Mouse (Mus musculus): Measurements from ENCODE around the gene Uba7. TPM values are rescaled to one million over a fixed set of nuclear protein-coding genes. Genes with fewer than 3 reads are reported as not detected.

Gene Uba7
- 108 and 109 TPM in 2 replicates for polyA plus RNA-seq (2012; rRNA removed)

DNA sequence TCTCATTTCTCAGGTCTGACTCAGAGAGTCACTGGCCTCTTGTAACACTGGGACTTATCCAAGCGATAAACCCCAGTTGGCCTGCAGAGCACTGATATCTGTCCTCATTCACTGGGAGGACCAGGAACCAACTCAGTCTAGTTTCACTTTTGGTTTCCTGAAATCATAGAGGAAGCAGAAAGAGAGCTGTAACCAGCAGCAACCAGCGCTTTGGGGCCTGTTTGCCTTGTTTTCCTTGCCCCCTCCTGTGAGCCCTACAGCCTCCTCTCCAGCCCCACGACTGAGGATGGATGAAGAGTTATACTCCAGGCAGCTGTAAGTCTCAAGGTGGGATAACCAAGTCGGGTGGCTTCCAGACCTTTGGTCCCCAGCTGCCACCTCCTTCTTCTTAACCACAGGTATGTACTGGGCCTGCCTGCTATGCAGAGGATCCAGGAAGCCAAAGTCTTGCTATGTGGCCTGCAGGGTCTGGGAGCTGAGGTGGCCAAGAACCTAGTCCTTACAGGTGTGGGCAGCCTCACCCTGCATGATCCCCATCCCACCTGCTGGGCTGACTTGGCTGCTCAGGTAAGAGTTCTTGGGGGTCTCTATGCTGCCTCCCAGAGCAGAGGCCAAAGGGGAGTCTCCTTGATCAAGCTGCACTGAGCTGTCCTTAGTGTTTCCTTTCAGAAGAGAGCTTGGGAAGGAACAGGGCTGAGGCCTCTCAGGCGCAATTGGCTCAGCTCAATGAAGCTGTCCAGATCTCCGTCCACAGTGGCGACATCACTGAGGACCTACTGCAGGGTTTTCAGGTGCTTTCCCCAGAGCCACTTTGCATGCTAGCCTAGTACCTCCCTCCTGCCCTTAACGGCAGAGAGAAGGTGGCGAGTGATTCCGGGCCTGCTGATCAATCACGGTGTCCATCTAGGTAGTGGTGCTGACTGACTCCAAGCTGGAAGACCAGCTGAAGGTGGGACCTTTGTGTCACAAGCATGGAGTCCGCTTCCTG is at the start of gene Uba7:
Uba7 (plus strand) TSS at position 107 of the 988 bp plus-strand sequence.

DNA sequence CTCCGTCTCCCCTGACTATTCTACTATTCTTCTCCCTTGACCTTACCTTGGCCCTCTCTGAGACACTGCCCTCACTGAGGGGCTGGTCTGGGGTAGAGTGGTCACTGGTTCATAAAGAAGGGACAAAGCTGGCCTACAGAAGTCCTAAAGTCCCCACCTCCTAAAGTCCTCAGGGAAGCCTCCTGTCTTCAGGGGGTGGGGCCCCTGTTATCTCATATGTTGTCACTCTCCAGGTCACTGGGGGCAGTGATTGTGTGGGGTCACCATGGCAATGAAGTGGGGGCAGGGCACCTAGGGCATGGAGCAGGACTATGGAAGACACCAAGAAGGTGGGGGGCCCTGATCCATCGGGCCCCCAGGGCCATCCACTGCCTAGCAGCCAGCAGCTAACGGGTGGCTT is 47.1 kb upstream of the Uba7 start, which contains the start of gene Actl11:
Actl11 (plus strand) TSS at position 301 of the 400 bp plus-strand sequence.

DNA sequence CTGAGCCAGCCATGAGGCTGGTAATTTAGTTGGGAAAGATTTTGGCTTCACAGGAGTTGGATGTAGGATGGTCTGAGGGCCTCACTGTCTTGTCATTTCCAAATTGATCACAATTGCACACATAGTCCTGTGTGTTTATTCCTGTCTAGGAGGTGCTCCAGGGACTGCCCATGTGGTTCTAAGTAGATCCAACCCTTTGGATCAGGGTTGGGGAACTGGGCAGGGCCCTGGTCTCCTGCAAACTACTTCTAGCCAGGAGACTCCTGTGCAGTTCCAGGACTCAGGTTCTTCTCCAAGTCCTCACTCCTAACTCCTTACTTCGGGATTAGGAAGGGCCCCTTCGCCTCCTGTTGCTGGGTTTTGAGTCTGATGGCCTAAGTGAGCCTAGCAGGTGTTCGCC is 39.9 kb upstream of the Uba7 start, which contains the start of gene Camkv:
Camkv (plus strand) TSS at position 301 of the 400 bp plus-strand sequence.

DNA sequence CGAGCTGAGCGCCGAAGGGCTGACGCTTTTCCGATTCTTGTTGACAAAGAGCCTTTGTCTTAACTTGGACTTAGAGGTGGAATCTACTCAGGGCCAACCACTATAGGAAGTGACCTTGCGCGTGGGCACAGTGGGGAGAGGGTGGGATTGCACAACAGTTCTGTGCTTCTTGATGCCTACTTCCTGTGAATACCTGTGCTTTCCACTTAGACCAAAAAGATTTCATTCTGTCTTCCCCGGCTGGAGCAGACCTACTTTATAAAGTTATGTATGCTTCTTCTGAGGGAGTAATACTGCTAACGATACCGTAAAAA is 25.4 kb upstream of the Uba7 start, which contains the start of gene Traip:
Traip (plus strand) TSS at position 215 of the 314 bp plus-strand sequence.

DNA sequence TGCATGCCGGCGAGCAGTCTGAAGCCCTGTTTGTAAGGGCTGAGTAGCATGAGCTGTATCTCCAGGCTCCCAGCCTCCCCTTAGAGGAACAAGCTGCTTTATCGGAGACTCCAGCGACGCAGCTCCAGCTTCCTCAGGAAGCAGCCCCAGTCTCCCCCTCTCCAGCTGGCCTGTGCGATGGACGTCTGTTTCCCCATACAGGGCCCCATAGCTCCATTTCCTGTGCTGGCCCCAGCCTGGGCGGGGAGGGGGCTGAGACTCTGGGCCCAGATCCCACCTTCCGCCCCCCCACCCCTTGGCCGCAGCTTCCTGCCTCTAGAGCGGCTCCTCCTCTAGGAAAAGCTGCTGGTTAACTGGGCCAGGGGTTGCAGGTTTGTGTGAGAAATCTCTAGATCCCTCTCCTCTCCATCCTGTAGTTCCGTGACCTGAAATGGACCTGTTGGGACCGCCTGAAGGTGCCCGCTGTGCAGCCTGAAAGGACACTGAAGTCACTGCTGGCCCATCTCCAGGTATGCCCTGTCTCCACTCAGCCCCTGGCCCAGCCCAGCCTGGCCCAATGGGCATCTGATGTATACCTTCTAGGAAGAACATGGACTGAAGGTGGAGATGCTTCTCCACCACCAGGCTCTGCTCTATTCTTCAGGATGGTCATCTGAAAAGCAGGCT is 7.5 kb downstream of the Uba7 start, which contains the start of gene Gm20661:
Gm20661 (plus strand) TSS at position 378 of the 666 bp plus-strand sequence.

DNA sequence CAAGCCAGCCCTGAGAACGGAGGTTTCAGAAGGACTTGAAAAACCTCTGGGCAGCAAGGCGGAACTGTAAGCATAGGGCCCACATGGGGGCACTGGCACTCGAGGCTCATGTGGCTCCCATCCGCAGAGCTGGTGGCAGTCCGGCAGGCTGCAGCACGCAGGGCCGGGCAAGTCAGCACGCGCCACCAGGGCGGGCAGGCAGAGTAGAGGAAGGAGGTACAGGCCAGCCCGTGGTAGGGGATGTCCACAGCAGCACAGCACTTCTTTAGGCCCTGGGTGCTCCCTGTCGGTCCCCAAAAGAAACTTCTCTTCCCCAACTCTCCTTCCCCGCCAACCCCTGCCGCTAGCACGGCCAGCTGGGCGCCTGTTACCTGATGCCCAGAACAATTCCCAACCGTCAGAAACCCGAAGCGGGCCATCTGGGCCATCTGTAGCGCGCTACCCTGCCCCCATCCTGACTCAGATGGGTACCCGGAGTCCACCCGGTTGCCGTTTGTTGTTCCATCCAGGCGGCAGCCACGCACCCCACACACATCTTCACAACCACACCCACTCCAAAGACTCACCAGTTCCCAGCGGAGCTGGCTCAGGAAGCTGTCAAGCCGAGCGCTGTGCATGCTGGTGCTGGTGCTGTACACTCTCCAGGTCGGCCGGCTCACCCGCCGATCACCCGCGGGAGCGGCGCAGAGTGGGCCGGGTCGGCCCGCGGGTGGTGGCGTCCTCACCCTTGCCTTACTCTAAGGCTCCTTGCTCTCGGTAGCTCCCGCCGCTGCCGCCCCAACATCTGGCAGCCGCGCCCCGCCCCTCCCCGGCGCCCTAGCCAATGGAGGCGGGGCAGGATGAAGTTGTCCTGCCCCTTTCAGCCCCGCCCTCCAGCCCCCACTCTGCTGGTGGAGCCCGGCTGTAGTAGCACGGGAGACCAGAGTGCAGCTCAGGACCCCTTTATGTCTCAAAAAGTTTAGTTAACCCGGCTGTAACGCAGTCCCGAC is 10.1 kb downstream of the Uba7 start, which contains the start of gene Inka1:
Inka1 (minus strand) TSS at position 749 of the 989 bp plus-strand sequence.

DNA sequence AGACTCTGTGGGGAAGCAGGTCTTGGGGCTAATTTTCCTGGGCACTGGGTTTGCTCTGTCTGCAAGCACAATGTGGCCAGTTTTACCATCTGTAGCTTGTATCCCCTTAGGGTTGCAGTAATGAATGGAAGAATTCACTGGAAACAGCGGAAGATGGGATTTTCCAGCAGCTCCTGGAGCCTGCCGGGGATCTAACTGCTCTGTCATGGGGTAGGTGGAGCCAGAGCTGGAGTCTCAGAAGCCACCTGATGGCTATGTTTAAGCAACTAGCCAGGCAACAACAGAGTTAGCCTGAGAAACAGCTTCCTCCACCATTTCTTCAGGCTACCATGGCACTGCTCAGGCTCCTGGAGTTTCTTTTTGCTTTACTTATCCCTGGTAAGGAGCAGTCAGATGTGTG is 16.9 kb downstream of the Uba7 start, which contains the start of gene Cdhr4:
Cdhr4 (plus strand) TSS at position 301 of the 400 bp plus-strand sequence.

DNA sequence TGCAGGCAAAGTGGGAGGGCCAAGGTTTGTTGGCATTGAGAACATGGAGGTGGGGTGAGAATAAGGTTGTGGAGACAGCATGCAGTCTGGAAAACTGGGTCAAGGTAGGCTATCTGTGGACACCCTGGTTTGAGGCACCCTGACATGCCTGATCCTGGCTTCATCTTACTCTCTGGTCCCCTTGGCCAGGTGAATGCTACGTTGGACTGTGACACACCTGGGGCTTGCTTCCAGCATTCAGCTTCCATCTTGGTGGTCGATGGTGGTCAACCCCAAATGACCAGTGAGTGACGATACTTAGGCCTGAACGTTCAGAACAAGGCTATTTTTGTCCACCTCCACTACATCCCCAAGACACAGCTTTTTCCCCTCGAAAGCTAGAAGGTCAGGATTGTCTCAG is 20.7 kb downstream of the Uba7 start, which contains the start of gene Gm20662:
Gm20662 (plus strand) TSS at position 301 of the 400 bp plus-strand sequence.

DNA sequence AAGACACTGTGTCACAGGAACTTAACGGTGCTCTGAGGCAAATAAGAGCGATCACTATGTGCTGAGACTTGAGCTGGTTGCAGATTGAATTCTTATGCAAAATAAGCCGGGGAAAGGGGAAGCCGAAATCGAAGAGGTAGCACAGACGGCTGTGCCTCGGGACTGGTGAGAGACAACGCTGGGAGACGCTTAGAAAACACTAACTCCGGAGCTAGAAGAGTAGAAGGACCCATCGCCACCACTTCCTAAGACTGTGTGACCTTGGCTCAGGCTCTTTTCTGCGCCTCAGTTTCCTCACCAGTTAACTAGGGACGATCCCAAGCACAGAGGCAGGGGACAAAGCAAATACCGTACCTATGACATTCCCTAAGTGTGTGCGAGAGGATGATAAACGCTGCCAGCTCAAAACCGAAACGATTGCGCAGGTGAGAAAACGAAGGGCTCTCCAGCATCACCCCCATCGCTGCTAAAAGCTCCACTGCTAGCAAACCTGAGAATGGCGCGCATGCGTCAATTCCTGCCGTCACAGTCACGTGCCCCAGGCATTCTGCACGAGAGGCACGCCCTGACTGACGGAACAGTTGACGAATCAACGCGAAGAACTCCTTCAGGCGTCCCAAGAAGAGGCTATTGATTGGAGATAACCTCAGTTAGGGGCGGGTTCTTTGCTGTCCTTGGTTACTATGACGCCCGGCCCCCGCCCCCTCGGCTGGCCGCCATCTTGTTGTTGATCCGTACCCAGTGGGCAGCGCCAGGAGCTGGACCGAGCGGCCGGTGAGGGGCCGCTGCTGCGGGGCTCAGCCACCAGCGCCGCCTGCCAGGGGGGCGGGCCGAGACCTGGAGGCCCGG is 26.8 kb downstream of the Uba7 start, which contains the start of gene Ip6k1:
Ip6k1 (plus strand) TSS at position 580 of the 849 bp plus-strand sequence.

Other genes starting within 250 kb of the Uba7 start
- 33.4 and 38.1 TPM in 2 replicates for gene Rbm5, start 204.5 kb upstream of the Uba7 start, polyA plus RNA-seq (2012; rRNA removed)
- gene Rbm6, start 102.3 kb upstream of the Uba7 start, polyA plus RNA-seq (2012; rRNA removed), result 15.2 and 17.3 TPM in 2 replicates
- gene Mon1a, start 87.4 kb upstream of the Uba7 start, polyA plus RNA-seq (2012; rRNA removed), result 5.2 and 5.3 TPM in 2 replicates
- 2.3 and 3.0 TPM in 2 replicates for gene Mst1r, start 68.6 kb upstream of the Uba7 start, polyA plus RNA-seq (2012; rRNA removed)
- not detected in 2 replicates for gene Actl11, start 47.0 kb upstream of the Uba7 start, polyA plus RNA-seq (2012; rRNA removed)
- 0.16 and 0.19 TPM in 2 replicates for gene Camkv, start 39.8 kb upstream of the Uba7 start, polyA plus RNA-seq (2012; rRNA removed)
- gene Traip, start 25.4 kb upstream of the Uba7 start, polyA plus RNA-seq (2012; rRNA removed), result 3.0 TPM in 2 replicates
- gene Gm20661, start 7.6 kb downstream of the Uba7 start, polyA plus RNA-seq (2012; rRNA removed), result 0.52 and 0.65 TPM in 2 replicates
- 16.2 and 17.0 TPM in 2 replicates for gene Inka1, start 10.4 kb downstream of the Uba7 start, polyA plus RNA-seq (2012; rRNA removed)
- 2.9 TPM in 2 replicates for gene Cdhr4, start 17.0 kb downstream of the Uba7 start, polyA plus RNA-seq (2012; rRNA removed)
- 1.1 TPM in 2 replicates for gene Gm20662, start 20.8 kb downstream of the Uba7 start, polyA plus RNA-seq (2012; rRNA removed)
- gene Ip6k1, start 27.0 kb downstream of the Uba7 start, polyA plus RNA-seq (2012; rRNA removed), result 32.7 and 35.2 TPM in 2 replicates
- gene Gmppb, start 73.7 kb downstream of the Uba7 start, polyA plus RNA-seq (2012; rRNA removed), result 11.3 and 11.8 TPM in 2 replicates
- 0.44 and 0.62 TPM in 2 replicates for gene Amigo3, start 77.7 kb downstream of the Uba7 start, polyA plus RNA-seq (2012; rRNA removed)
- gene Mst1, start 104.9 kb downstream of the Uba7 start, polyA plus RNA-seq (2012; rRNA removed), result 92.9 and 96.0 TPM in 2 replicates
- 53.9 and 64.1 TPM in 2 replicates for gene Rnf123, start 107.8 kb downstream of the Uba7 start, polyA plus RNA-seq (2012; rRNA removed)
- 81.3 and 81.5 TPM in 2 replicates for gene Apeh, start 119.1 kb downstream of the Uba7 start, polyA plus RNA-seq (2012; rRNA removed)
- gene Bsn, start 214.9 kb downstream of the Uba7 start, polyA plus RNA-seq (2012; rRNA removed), result 0.46 and 0.60 TPM in 2 replicates

Measured in liver, embryonic 18 days (tissue).